Mouse (Mus musculus): ENCODE data around the gene Rhov. TPM values are rescaled to one million over a fixed set of nuclear protein-coding genes. Genes with fewer than 3 reads are reported as not detected.

The Rhov gene
- polyA plus RNA-seq, 1 experiment from 2014 or later: 38.6 TPM

DNA sequence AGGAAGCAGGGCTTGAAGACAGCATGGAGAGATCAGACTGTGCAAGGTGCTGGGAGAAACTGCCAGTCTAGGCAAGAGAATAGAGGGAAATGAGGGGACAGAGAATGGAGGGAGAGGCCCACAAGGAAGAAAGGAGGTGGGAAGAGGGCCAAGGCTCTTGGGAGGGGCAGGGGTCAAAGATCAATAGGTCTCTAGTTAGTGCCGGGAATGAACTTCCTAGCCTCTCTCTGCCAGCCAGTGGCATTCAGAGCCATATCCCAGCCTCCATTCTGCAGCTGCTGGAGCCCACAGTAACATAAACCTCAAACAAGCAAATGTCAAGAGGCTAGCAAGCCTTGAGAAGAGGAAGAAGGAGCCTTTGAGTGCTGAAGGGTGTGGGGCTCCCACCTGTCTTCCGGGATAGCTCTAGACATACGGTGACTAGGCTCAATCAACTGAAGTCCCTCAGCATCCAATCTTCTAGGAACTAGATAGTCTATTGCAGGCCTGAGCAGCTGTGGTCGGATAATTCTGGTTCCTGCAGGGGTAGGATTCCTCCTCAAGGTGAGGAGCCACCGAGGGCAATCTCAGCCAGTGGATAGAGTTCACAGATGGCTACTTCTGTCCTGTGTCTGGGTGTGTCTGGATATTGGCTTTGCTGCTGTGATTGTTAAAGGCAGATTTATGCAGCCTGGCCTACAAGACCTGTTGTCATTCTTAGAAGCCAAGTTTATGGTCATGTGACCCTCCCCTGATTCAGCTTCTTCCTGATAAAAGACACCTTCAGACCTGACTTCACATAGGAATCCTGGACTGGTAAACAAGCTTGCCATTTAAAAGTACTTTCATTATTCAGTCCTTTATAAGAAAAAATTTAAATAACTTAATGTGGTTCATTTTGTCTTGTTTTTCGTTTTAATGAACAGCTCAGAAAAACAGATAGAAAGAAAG is 41.0 kb downstream of the Rhov start, which contains the start of gene Ppp1r14d:
TSS of gene Ppp1r14d (minus strand) at position 132 of the 930 bp plus-strand sequence.
- no peaks in the 10 kb centered on the region for H3K9me3 ChIP-seq
- H3K36me3 ChIP-seq: no peaks in the 10 kb centered on the region
- H3K9ac ChIP-seq: no peak within 1 kb of the TSS
- no peak within 1 kb of the TSS for H3K27ac ChIP-seq
- no peak for ATAC-seq (ENCODE audit: insufficient number of reproducible peaks, low FRiP score, low TSS enrichment, low read depth)
- H3K4me3 ChIP-seq: no peak within 1 kb of the TSS
- H3K4me1 ChIP-seq: no peaks in the 10 kb centered on the region
- H3K4me2 ChIP-seq: no peak within 1 kb of the TSS
- 56% methylated on average over 6 of the region's 6 CpGs for WGBS
- H3K27me3 ChIP-seq: peaks cover 15% of the 10 kb centered on the region

Other genes with a start within 250 kb of the Rhov start
- 24.1 and 26.8 TPM in 2 replicates for gene Ccdc32, start 241.9 kb downstream of the Rhov start, polyA plus RNA-seq (2015; fragmentation: Nextera tagmentation; extraction: Ambion mirVana)
- 2.8 and 4.1 TPM in 2 replicates for gene Rpusd2, start 236.5 kb downstream of the Rhov start, polyA plus RNA-seq (2015; fragmentation: Nextera tagmentation; extraction: Ambion mirVana)
- gene Knl1, start 224.2 kb downstream of the Rhov start, polyA plus RNA-seq (2015; fragmentation: Nextera tagmentation; extraction: Ambion mirVana): 39.1 and 42.0 TPM in 2 replicates
- 34.1 and 34.9 TPM in 2 replicates for gene Rad51, start 158.5 kb downstream of the Rhov start, polyA plus RNA-seq (2015; fragmentation: Nextera tagmentation; extraction: Ambion mirVana)
- 43.8 and 45.0 TPM in 2 replicates for gene Rmdn3, start 114.2 kb downstream of the Rhov start, polyA plus RNA-seq (2015; fragmentation: Nextera tagmentation; extraction: Ambion mirVana)
- gene Gchfr, start 103.5 kb downstream of the Rhov start, polyA plus RNA-seq (2015; fragmentation: Nextera tagmentation; extraction: Ambion mirVana): 15.5 and 17.8 TPM in 2 replicates
- 4.7 and 5.3 TPM in 2 replicates for gene Gm14137, start 96.8 kb downstream of the Rhov start, polyA plus RNA-seq (2015; fragmentation: Nextera tagmentation; extraction: Ambion mirVana)
- gene Zfyve19, start 62.7 kb downstream of the Rhov start, polyA plus RNA-seq (2015; fragmentation: Nextera tagmentation; extraction: Ambion mirVana): 52.7 and 57.9 TPM in 2 replicates
- 18.5 and 23.1 TPM in 2 replicates for gene Dnajc17, start 62.5 kb downstream of the Rhov start, polyA plus RNA-seq (2015; fragmentation: Nextera tagmentation; extraction: Ambion mirVana)
- gene Ppp1r14d, start 41.4 kb downstream of the Rhov start, polyA plus RNA-seq (2015; fragmentation: Nextera tagmentation; extraction: Ambion mirVana): 0.24 TPM in 1 of 2 replicates, not detected in the other
- 27.6 and 30.9 TPM in 2 replicates for gene Spint1, start 33.9 kb downstream of the Rhov start, polyA plus RNA-seq (2015; fragmentation: Nextera tagmentation; extraction: Ambion mirVana)
- gene Vps18, start 17.5 kb upstream of the Rhov start, polyA plus RNA-seq (2015; fragmentation: Nextera tagmentation; extraction: Ambion mirVana): 17.6 and 19.5 TPM in 2 replicates
- gene Dll4, start 54.5 kb upstream of the Rhov start, polyA plus RNA-seq (2015; fragmentation: Nextera tagmentation; extraction: Ambion mirVana): 6.7 and 7.3 TPM in 2 replicates
- 1.1 TPM in 2 replicates for gene Chac1, start 80.0 kb upstream of the Rhov start, polyA plus RNA-seq (2015; fragmentation: Nextera tagmentation; extraction: Ambion mirVana)
- gene Ino80, start 206.4 kb upstream of the Rhov start, polyA plus RNA-seq (2015; fragmentation: Nextera tagmentation; extraction: Ambion mirVana): 3.5 and 4.0 TPM in 2 replicates